Mouse (Mus musculus) C2C12 (cell line): ENCODE measurements at regions not wholly inside any gene's neighbourhood (a gene's known extent, or its start where the extent isn't known, plus 50 kb on each side); places are given as distances from the start of the nearest gene placed in this dataset.

Source experiments
- CEBPB ChIP-seq: IDR thresholded peaks from one replicate; pipeline ENCODE4 v1.6.1; 2011; ENCODE audit warnings: low read depth, mild to moderate bottlenecking, control low read depth, moderate library complexity
- MYOG ChIP-seq: IDR thresholded peaks from one replicate; pipeline ENCODE4 v1.6.1; 2011; ENCODE audit not compliant: control insufficient read depth, insufficient read length; ENCODE audit errors: extremely low read depth

DNA sequence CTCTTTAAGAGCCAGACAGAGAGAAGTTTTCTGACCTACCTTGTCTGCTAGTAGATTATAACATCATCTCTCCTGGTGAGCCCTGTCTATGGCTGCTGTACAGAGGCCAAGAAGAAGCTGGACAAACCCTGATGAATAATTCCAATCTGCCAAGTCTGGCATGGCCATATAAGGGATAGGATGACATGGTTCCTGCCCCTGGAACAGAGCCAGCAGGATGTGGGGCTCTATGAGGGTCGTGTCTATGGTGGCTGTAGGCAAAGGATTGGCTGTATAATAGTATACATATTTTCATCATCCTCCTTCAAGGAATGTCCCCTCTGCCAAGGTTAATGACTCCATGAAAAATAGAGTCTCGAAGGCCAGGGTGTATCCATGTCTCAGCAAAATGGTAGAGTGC lies 75.4 kb upstream of the Cntn1 start:
- TF ChIP-seq MYOG: no peak
- TF ChIP-seq CEBPB: no peak
